Mouse (Mus musculus) liver, embryonic 11.5 days (tissue): ENCODE results near the gene Ascl1. TPM values are rescaled to one million over a fixed set of nuclear protein-coding genes. Genes with fewer than 3 reads are reported as not detected.

Experiments used
- ATAC-seq: fragments of 200-750 bp; cut with Nextera tagmentation; replicated peaks from 2 replicates; pipeline ENCODE4 v1.8.0; 2017; ENCODE audit warnings: moderate number of reproducible peaks, mild to moderate bottlenecking, moderate TSS enrichment, moderate library complexity; ENCODE audit not compliant: low FRiP score
- DNase-seq: peaks from one replicate; pipeline ENCODE4 v3.0.0-alpha.2; 2017; ENCODE audit warnings: low spot score
- H3K27ac ChIP-seq: fragments of 300-500 bp; sonication (generic); 2 replicates; pipeline ENCODE4 v1.5.1; 2014; ENCODE audit warnings: mild to moderate bottlenecking, low read depth, low read length, control low read depth
- H3K27me3 ChIP-seq: fragments of 300-500 bp; sonication (generic); replicated peaks from 2 replicates; pipeline ENCODE4 v1.6.1; 2014; ENCODE audit warnings: low read length, mixed read lengths; ENCODE audit not compliant: control insufficient read depth, insufficient read depth
- H3K36me3 ChIP-seq: fragments of 300-500 bp; sonication (generic); 2 replicates; pipeline ENCODE4 v1.6.1; 2014; ENCODE audit warnings: mild to moderate bottlenecking, low read length, moderate library complexity, mixed read lengths; ENCODE audit not compliant: control insufficient read depth, insufficient read depth
- H3K4me1 ChIP-seq: fragments of 300-500 bp; sonication (generic); replicated peaks from 2 replicates; pipeline ENCODE4 v1.6.1; 2014; ENCODE audit warnings: low read length, mixed read lengths; ENCODE audit not compliant: control insufficient read depth, insufficient read depth
- H3K4me2 ChIP-seq: fragments of 300-500 bp; sonication (generic); 2 replicates; pipeline ENCODE4 v1.6.1; 2014; ENCODE audit warnings: mild to moderate bottlenecking, control low read depth, moderate library complexity
- H3K4me3 ChIP-seq: fragments of 300-500 bp; sonication (generic); 2 replicates; pipeline ENCODE4 v1.5.1; 2014; ENCODE audit warnings: low read depth, low read length, control low read depth
- H3K9ac ChIP-seq: fragments of 300-500 bp; sonication (generic); 2 replicates; pipeline ENCODE4 v1.6.1; 2014; ENCODE audit warnings: low read depth, low read length, control low read depth
- H3K9me3 ChIP-seq: fragments of 300-500 bp; sonication (generic); 2 replicates; pipeline ENCODE4 v1.6.1; 2016; ENCODE audit warnings: low read length, inconsistent platforms, mixed read lengths; ENCODE audit not compliant: control insufficient read depth
- WGBS: fragments of 180-500 bp; shearing (Covaris S2); extraction: QIAGEN DNeasy Blood & Tissue Kit; methylation state at CpG from one replicate; pipeline ENCODE4 v1.1.7; 2014; 5-methylcytosine and 5-hydroxymethylcytosine counted together
- polyA plus RNA-seq: library from polyadenylated mRNA; unstranded; fragments of >200 nt; fragmentation: Nextera tagmentation; extraction: Ambion mirVana; gene quantifications from 2 replicates; pipeline ENCODE4 v1.2.1, GENCODE M21; 2014

Gene Ascl1
- polyA plus RNA-seq, 1 experiment from 2014 or later, result 0.78 TPM

DNA sequence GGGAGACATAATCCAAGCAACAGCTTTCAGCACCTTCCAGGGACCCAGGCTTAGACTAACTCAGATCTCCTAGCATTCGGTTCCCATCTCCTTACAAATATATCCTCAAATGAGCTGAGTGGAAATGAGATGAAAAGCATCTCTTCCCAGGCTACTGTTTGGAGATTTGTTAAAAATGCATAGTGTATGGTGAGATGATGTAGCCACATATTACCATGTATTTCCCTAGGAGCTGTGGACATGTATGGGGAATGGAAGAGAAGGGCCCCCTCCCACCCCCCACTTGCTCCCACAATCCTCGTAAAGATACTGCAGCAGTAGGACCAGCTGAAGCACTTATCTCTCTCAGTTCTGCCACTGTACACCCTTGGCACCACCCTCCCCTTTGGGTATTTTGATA lies 3.1 kb downstream of the Ascl1 start:
- H3K36me3 ChIP-seq, result no peaks in the 10 kb centered on the region
- no peak overlapping the region for H3K9ac ChIP-seq
- no peak overlapping the region for H3K4me2 ChIP-seq
- no peaks in the 10 kb centered on the region for H3K9me3 ChIP-seq
- no peaks in the 10 kb centered on the region for H3K4me1 ChIP-seq
- no peak overlapping the region for H3K27ac ChIP-seq
- H3K4me3 ChIP-seq, result no peak overlapping the region
- DNase-seq (no peak), ATAC-seq (no peak)
- WGBS, result 11% methylated on average over 2 of the region's 2 CpGs
- H3K27me3 ChIP-seq, result peaks cover 97% of the 10 kb centered on the region

- no peak for ATAC-seq
- no peaks in the 10 kb centered on the region for H3K36me3 ChIP-seq
- H3K4me2 ChIP-seq, result no peak overlapping the region
- WGBS, result 8% methylated on average over 18 of the region's 18 CpGs
- no peak overlapping the region for H3K4me3 ChIP-seq
- peaks cover 96% of the 10 kb centered on the region for H3K27me3 ChIP-seq
- H3K4me1 ChIP-seq, result no peaks in the 10 kb centered on the region
- no peak for DNase-seq
- no peak overlapping the region for H3K27ac ChIP-seq
- no peaks in the 10 kb centered on the region for H3K9me3 ChIP-seq
- H3K9ac ChIP-seq, result no peak overlapping the region
Measured at GRCm38 (mm10) chr10:87489246-87490009, 4.0 kb downstream of the Ascl1 start.

DNA sequence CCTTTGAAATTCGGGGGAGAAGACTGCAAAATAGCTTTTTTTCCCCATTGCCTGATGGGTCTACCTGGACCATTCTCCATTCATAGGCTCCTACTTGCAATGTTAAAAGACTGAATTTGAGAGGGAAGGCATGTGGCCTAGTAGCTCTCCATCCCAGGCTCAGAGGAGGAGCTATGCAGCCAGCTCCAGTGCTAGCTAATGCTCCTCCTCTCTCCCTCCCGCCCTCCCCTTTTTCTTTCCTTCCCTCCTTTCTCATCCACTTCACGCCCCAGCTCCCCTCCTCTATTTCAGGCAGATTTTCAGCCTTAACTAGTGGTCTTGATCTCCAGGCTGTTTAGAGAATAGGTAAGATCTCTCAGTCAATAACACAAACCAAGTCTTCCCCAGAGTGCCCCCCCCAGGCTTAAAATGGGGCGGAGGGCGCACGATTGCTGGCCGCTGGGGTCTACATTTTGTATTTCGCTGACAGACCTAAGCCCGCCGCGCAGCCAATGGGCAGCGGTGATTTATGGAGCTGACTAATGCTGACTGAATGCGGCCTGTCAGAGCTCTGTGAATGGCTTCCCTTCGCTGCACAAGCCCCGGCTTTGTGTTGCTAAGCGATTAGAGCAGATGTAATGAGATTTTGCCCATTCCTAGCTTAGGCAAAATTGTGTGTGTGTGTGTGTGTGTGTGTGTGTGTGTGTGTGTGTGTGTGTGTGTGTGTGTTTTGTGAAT lies 4.9 kb downstream of the Ascl1 start:
- H3K9me3 ChIP-seq, result no peaks in the 10 kb centered on the region
- no peaks in the 10 kb centered on the region for H3K4me1 ChIP-seq
- H3K9ac ChIP-seq, result no peak overlapping the region
- no peaks in the 10 kb centered on the region for H3K36me3 ChIP-seq
- no peak overlapping the region for H3K4me2 ChIP-seq
- H3K4me3 ChIP-seq, result no peak overlapping the region
- H3K27ac ChIP-seq, result no peak overlapping the region
- ATAC-seq (no peak), DNase-seq (no peak)
- peaks cover 88% of the 10 kb centered on the region for H3K27me3 ChIP-seq
- 2% methylated on average over 16 of the region's 16 CpGs for WGBS

- Histone ChIP-seq H3K9me3 (no peaks in the 10 kb centered on the region), H3K4me2 (no peak overlapping the region), H3K4me3 (no peak overlapping the region), H3K4me1 (no peaks in the 10 kb centered on the region), H3K27me3 (peaks cover 69% of the 10 kb centered on the region), H3K9ac (no peak overlapping the region), H3K27ac (no peak overlapping the region), H3K36me3 (no peaks in the 10 kb centered on the region)
- DNase-seq (no peak), ATAC-seq (no peak)
- WGBS, result 5% methylated on average over 33 of the region's 33 CpGs
Measured at GRCm38 (mm10) chr10:87485721-87486620, 7.5 kb downstream of the Ascl1 start.

- no peak overlapping the region for H3K4me2 ChIP-seq
- no peak overlapping the region for H3K27ac ChIP-seq
- no peak for DNase-seq
Measured at GRCm38 (mm10) chr10:87484831-87485720, 8.4 kb downstream of the Ascl1 start.

GRCm38 (mm10) chr10:87477895-87478294 lies 15.6 kb downstream of the Ascl1 start:
- Histone ChIP-seq H3K36me3 (no peaks in the 10 kb centered on the region), H3K9ac (no peak overlapping the region), H3K4me1 (no peaks in the 10 kb centered on the region), H3K9me3 (no peaks in the 10 kb centered on the region), H3K27me3 (peaks cover 6% of the 10 kb centered on the region; the same call in 1 of the 2 replicates), H3K27ac (no peak overlapping the region), H3K4me2 (no peak overlapping the region), H3K4me3 (no peak overlapping the region)
- ATAC-seq (no peak), DNase-seq (no peak)
- 60% methylated on average over 5 of the region's 5 CpGs for WGBS

More at GRCm38 (mm10) chr10:87484831-87485720, 8.4 kb downstream of the Ascl1 start:
- Histone ChIP-seq H3K9ac (no peak overlapping the region), H3K9me3 (no peaks in the 10 kb centered on the region), H3K4me1 (no peaks in the 10 kb centered on the region), H3K4me3 (no peak overlapping the region), H3K36me3 (no peaks in the 10 kb centered on the region), H3K27me3 (peaks cover 61% of the 10 kb centered on the region)
- 5% methylated on average over 17 of the region's 17 CpGs for WGBS
- no peak for ATAC-seq

GRCm38 (mm10) chr10:87474971-87475370 lies 18.5 kb downstream of the Ascl1 start:
- Histone ChIP-seq H3K4me2 (no peak overlapping the region), H3K27me3 (no peaks in the 10 kb centered on the region), H3K9me3 (no peaks in the 10 kb centered on the region), H3K27ac (no peak overlapping the region), H3K9ac (no peak overlapping the region), H3K36me3 (no peaks in the 10 kb centered on the region), H3K4me3 (no peak overlapping the region), H3K4me1 (no peaks in the 10 kb centered on the region)
- DNase-seq (no peak), ATAC-seq (no peak)
- WGBS, result 67% methylated on average over 2 of the region's 2 CpGs
